29 mouse cellular contexts compared by ENCODE assay signal in the genomic region with DNA sequence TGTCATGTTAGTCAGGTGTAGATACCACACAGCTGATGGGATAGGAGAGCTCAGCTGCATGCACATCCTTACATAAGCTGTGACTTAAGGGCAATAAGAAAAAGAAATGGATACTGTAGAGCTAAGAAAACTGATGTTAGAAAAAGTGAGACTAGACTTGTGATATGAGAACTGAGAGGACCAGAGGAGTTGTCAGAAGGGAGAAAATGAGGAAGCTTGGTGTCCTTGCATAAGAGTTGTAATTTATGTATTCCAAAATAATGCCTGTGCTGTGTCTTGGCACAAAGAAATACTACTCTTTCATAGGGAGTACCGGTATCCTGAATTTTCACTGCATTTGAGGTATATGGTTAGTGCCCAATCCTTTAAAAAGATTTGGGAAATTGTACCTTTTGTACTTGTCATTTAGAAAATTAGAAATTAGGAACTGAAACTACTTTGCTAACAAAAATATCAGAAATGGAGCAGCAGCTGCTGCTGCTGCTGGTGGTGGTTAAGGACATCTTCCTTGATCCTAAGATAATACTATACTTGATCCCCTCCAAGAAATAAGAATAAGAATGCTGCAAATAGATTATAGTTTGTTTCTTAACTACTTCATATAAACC. TPM values are rescaled to one million over a fixed set of nuclear protein-coding genes. Genes with fewer than 3 reads are reported as not detected.
DNase-seq lines count a peak whose midpoint lies in the region; ATAC-seq and TF ChIP-seq lines count a peak whose summit lies in the region.
"Had no signal": no experiment of that assay in that cellular context is flagged by ENCODE, and none has a peak within 500 bp of the region (broad histone marks: within the 10 kb centered on the region; RNA-seq: fewer than 3 reads in every experiment).

No protein-coding gene starts in this region.

- no peak overlapping the region for H3K27ac ChIP-seq in MEL (ENCODE audit: control insufficient read depth, low read depth, low read length)
- no peak overlapping the region for H3K27ac ChIP-seq in forebrain, embryonic 11.5 days (ENCODE audit: low read depth, low read length)
- H3K27ac ChIP-seq: embryonic facial prominence, embryonic 10.5 days; embryonic facial prominence, embryonic 15.5 days; gastrocnemius, adult 2 months; hindbrain, embryonic 12.5 days; hindbrain, postnatal 0 days; liver, embryonic 14.5 days; midbrain, embryonic 10.5 days; midbrain, embryonic 15.5 days had no signal

- peak; percentile 84 for DNase-seq in A20 (ENCODE audit: low read depth, low spot score)
- peak; percentile 57 for DNase-seq in MEL (ENCODE audit: low read depth, low spot score)
- DNase-seq in forebrain, embryonic 11.5 days (ENCODE audit: low spot score) = no peak
- no peak for DNase-seq in heart, postnatal 25 days (ENCODE audit: low spot score)
- no peak for DNase-seq in Muller cell, postnatal 12 days (ENCODE audit: inconsistent ontology term)
- DNase-seq in kidney, adult 9 months = no peak
- DNase-seq: adrenal gland, adult 8-10 months; cerebellum, adult 18-20 months; cerebellum, postnatal 10 days; gastrocnemius, adult 2 months; heart, postnatal 14 days; kidney, adult 8-10 months; kidney, postnatal 10 days; layer of hippocampus, adult 9-11 months; liver; lung, adult 2 months; right cerebral cortex, adult 18-20 months; spleen, adult 18-20 months had no signal

- peaks cover 6 to 17% of the 10 kb centered on the region in 2 experiments for H3K36me3 ChIP-seq in MEL (ENCODE audit: control insufficient read depth in 1 of 2, insufficient read depth in 2 of 2, low read length in 2 of 2)
- no peaks in the 10 kb centered on the region for H3K36me3 ChIP-seq in forebrain, embryonic 11.5 days (ENCODE audit: control insufficient read depth, insufficient read depth, low read length)
- H3K36me3 ChIP-seq: embryonic facial prominence, embryonic 15.5 days; hindbrain, embryonic 12.5 days had no signal

- H3K4me1 ChIP-seq in MEL (ENCODE audit: control insufficient read depth in 1 of 2, insufficient read depth in 2 of 2, low read length in 2 of 2) = peaks cover 4 to 8% of the 10 kb centered on the region in 2 experiments
- no peaks in the 10 kb centered on the region for H3K4me1 ChIP-seq in forebrain, embryonic 11.5 days (replicated peaks; ENCODE audit: control insufficient read depth, insufficient read depth, low read length)
- H3K4me1 ChIP-seq: midbrain, embryonic 15.5 days had no signal

- TF ChIP-seq POLR2A in MEL (IDR thresholded peaks at IDR 0.05; ENCODE audit: control insufficient read depth in 1 of 2, insufficient read depth in 1 of 2, low read depth in 1 of 2, low read length in 2 of 2, poor library complexity in 1 of 2) = no peak

- H3K27me3 ChIP-seq in MEL (ENCODE audit: control insufficient read depth in 1 of 2, insufficient read depth in 2 of 2, low read length in 2 of 2) = no peaks in the 10 kb centered on the region
- no peaks in the 10 kb centered on the region for H3K27me3 ChIP-seq in forebrain, embryonic 11.5 days (ENCODE audit: control insufficient read depth, insufficient read depth, low read length)
- H3K27me3 ChIP-seq: embryonic facial prominence, embryonic 15.5 days; hindbrain, embryonic 12.5 days; midbrain, embryonic 15.5 days had no signal

- 92% methylated on average over 1 of the region's 1 CpGs for WGBS in forebrain, embryonic 11.5 days

- no peak for TF ChIP-seq EP300 in MEL (IDR thresholded peaks at IDR 0.05; ENCODE audit: low read depth in 1 of 2, low read length in 2 of 2)

- no peaks in the 10 kb centered on the region for H3K9me3 ChIP-seq in MEL (replicated peaks; ENCODE audit: insufficient read depth, low read length)
- H3K9me3 ChIP-seq in forebrain, embryonic 11.5 days (ENCODE audit: control insufficient read depth, low read length) = no peaks in the 10 kb centered on the region
- H3K9me3 ChIP-seq: embryonic facial prominence, embryonic 10.5 days; embryonic facial prominence, embryonic 15.5 days; hindbrain, embryonic 12.5 days; midbrain, embryonic 10.5 days; midbrain, embryonic 15.5 days had no signal

- peaks cover 5% of the 10 kb centered on the region; the same call in 1 of the 2 replicates for H3K79me2 ChIP-seq in MEL (ENCODE audit: control insufficient read depth, insufficient read depth, low read length, poor library complexity)

- no peak overlapping the region for H3K4me2 ChIP-seq in forebrain, embryonic 11.5 days (ENCODE audit: low read depth, low read length, severe bottlenecking)
- H3K4me2 ChIP-seq: embryonic facial prominence, embryonic 15.5 days; hindbrain, embryonic 12.5 days; midbrain, embryonic 15.5 days had no signal

- TF ChIP-seq CTCF in MEL (IDR thresholded peaks at IDR 0.05 in 2 of 3, conservative IDR thresholded peaks at IDR 0.05 in 1 of 3; ENCODE audit: control insufficient read depth in 1 of 3, insufficient read depth in 1 of 3, low read depth in 2 of 3, low read length in 3 of 3, poor library complexity in 1 of 3, severe bottlenecking in 1 of 3) = no peak

- intact Hi-C loops in heart, postnatal 25 days (cut with DNase I) = no loop called here

- no peak for TF ChIP-seq RAD21 in MEL (IDR thresholded peaks at IDR 0.05; ENCODE audit: low read depth, low read length)

- H3K9ac ChIP-seq in MEL (ENCODE audit: control insufficient read depth, low read depth, low read length, poor library complexity, severe bottlenecking) = no peak overlapping the region
- H3K9ac ChIP-seq in forebrain, embryonic 11.5 days (ENCODE audit: low read length) = no peak overlapping the region
- H3K9ac ChIP-seq: embryonic facial prominence, embryonic 15.5 days; hindbrain, embryonic 12.5 days; liver, embryonic 14.5 days; midbrain, embryonic 15.5 days had no signal

- ATAC-seq in granulocyte monocyte progenitor cell, adult 5-6 weeks (replicated peaks; ENCODE audit: poor library complexity, severe bottlenecking) = peak; percentile 97
- ATAC-seq in megakaryocyte progenitor cell, adult 5-6 weeks (replicated peaks; ENCODE audit: poor library complexity) = peak; percentile 77
- no peak for ATAC-seq in forebrain, embryonic 11.5 days (replicated peaks; ENCODE audit: low FRiP score)
- ATAC-seq: forebrain, embryonic 14.5 days; hindbrain, postnatal 0 days; intestine, embryonic 16.5 days; midbrain, embryonic 15.5 days had no signal

- H3K4me3 ChIP-seq in MEL (ENCODE audit: control insufficient read depth in 1 of 2, insufficient read depth in 1 of 2, low read depth in 2 of 2, low read length in 2 of 2) = no peak overlapping the region
- H3K4me3 ChIP-seq in forebrain, embryonic 11.5 days (ENCODE audit: low read depth, low read length) = no peak overlapping the region
- H3K4me3 ChIP-seq: embryonic facial prominence, embryonic 10.5 days; embryonic facial prominence, embryonic 15.5 days; gastrocnemius, adult 2 months; hindbrain, embryonic 12.5 days; midbrain, embryonic 10.5 days; midbrain, embryonic 15.5 days had no signal

TF ChIP-seq in MEL, 35 proteins besides CTCF, POLR2A, EP300 and RAD21:
- no peak for TF ChIP-seq ZNF384 (IDR thresholded peaks at IDR 0.05; ENCODE audit: low read depth, low read length)
- TF ChIP-seq MEF2A (IDR thresholded peaks at IDR 0.05; ENCODE audit: extremely low read depth, insufficient replicate concordance, low read depth, low read length, poor library complexity, severe bottlenecking) = no peak
- no peak for TF ChIP-seq MAX (IDR thresholded peaks at IDR 0.05; ENCODE audit: low read length)
- no peak for TF ChIP-seq USF2 (IDR thresholded peaks at IDR 0.05; ENCODE audit: borderline replicate concordance in 1 of 2, insufficient read depth in 1 of 2, low read depth in 1 of 2, low read length in 2 of 2)
- TF ChIP-seq POLR2AphosphoS5 (IDR thresholded peaks at IDR 0.05; ENCODE audit: borderline replicate concordance, low read depth, low read length) = no peak
- no peak for TF ChIP-seq MAFK (IDR thresholded peaks at IDR 0.05; ENCODE audit: borderline replicate concordance, low read depth, low read length)
- no peak for TF ChIP-seq ZMIZ1 (IDR thresholded peaks at IDR 0.05; ENCODE audit: low read depth, low read length)
- TF ChIP-seq MYC (IDR thresholded peaks at IDR 0.05; ENCODE audit: low read depth, low read length) = no peak
- no peak for TF ChIP-seq SIN3A (IDR thresholded peaks at IDR 0.05; ENCODE audit: low read length)
- TF ChIP-seq BHLHE40 (IDR thresholded peaks at IDR 0.05; ENCODE audit: borderline replicate concordance, low read depth, low read length) = no peak
- no peak for TF ChIP-seq TCF12 (IDR thresholded peaks at IDR 0.05; ENCODE audit: low read depth, low read length)
- no peak for TF ChIP-seq MYB (IDR thresholded peaks at IDR 0.05; ENCODE audit: low read depth, low read length)
- no peak for TF ChIP-seq TBP (IDR thresholded peaks at IDR 0.05; ENCODE audit: low read depth, low read length)
- no peak for TF ChIP-seq MAZ (IDR thresholded peaks at IDR 0.05; ENCODE audit: low read depth, low read length)
- TF ChIP-seq GABPA (IDR thresholded peaks at IDR 0.05; ENCODE audit: low read depth, low read length) = no peak
- TF ChIP-seq NELFE (IDR thresholded peaks at IDR 0.05; ENCODE audit: low read depth, low read length) = no peak
- TF ChIP-seq SMC3 (IDR thresholded peaks at IDR 0.05; ENCODE audit: low read depth, low read length) = no peak
- no peak for TF ChIP-seq E2F4 (IDR thresholded peaks at IDR 0.05; ENCODE audit: borderline replicate concordance, low read depth, low read length)
TF ChIP-seq in MEL: peak in this region for 0.

RNA-seq across cellular contexts. Expression of gene Nr2c2, which starts 35.8 kb away (rescaled TPM):
- total RNA-seq in MEL (2012; rRNA removed) = 12.1 and 20.1 TPM in 2 replicates
- 10 to 100 TPM in 1 of 2 experiments, not detected in 1; 17.0 TPM for polyA plus RNA-seq in MEL (2012; ENCODE audit: insufficient read depth in 1 of 2, insufficient read length in 2 of 2, low read depth in 1 of 2, low replicate concordance in 2 of 2, missing spikeins in 1 of 2)
- 44.3 and 54.1 TPM in 2 replicates for total RNA-seq in granulocyte monocyte progenitor cell, adult 5-6 weeks (2014; fragmentation: Nextera tagmentation)
- 44.4 and 44.6 TPM in 2 replicates for total RNA-seq in granulocyte monocyte progenitor cell, adult 5-6 weeks (2017)
- 40.3 and 47.7 TPM in 2 replicates for total RNA-seq in megakaryocyte progenitor cell, adult 5-6 weeks (2015)
- total RNA-seq in megakaryocyte progenitor cell, adult 5-6 weeks (2017) = 40.0 and 48.5 TPM in 2 replicates
- polyA plus RNA-seq in forebrain, embryonic 11.5 days (2014; fragmentation: Nextera tagmentation; extraction: Ambion mirVana) = 30.3 and 38.5 TPM in 2 replicates
- 10 to 100 TPM; 23.4 to 27.6 TPM for total RNA-seq in heart, postnatal 25 days (2021)

RNA-seq across cellular contexts. Expression of gene Mrps25, which starts 56.9 kb away (rescaled TPM):
- 87.7 and 109 TPM in 2 replicates for total RNA-seq in MEL (2012; rRNA removed)
- 100 to 1,000 TPM in 1 of 2 experiments, 10 to 100 TPM in 1; 94.7 to 261 TPM for polyA plus RNA-seq in MEL (2012; ENCODE audit: insufficient read depth in 1 of 2, insufficient read length in 2 of 2, low read depth in 1 of 2, low replicate concordance in 2 of 2, missing spikeins in 1 of 2)
- total RNA-seq in granulocyte monocyte progenitor cell, adult 5-6 weeks (2014; fragmentation: Nextera tagmentation) = 50.3 and 76.0 TPM in 2 replicates
- 55.0 and 86.6 TPM in 2 replicates for total RNA-seq in granulocyte monocyte progenitor cell, adult 5-6 weeks (2017)
- total RNA-seq in megakaryocyte progenitor cell, adult 5-6 weeks (2015) = 57.4 and 63.5 TPM in 2 replicates
- total RNA-seq in megakaryocyte progenitor cell, adult 5-6 weeks (2017) = 60.5 and 70.8 TPM in 2 replicates
- 86.2 and 87.7 TPM in 2 replicates for polyA plus RNA-seq in forebrain, embryonic 11.5 days (2014; fragmentation: Nextera tagmentation; extraction: Ambion mirVana)
- total RNA-seq in heart, postnatal 25 days (2021) = 10 to 100 TPM; 86.3 to 92.9 TPM

Comparison
In these comparisons a context has a peak if more than half of its experiments do, and no peak if none do; other contexts are left out.
1. DNase-seq: peak in A20 (single experiment) and MEL (single experiment); none in forebrain, embryonic 11.5 days (single experiment), heart, postnatal 25 days (single experiment), Muller cell, postnatal 12 days (single experiment) and kidney, adult 9 months (single experiment).